Mouse (Mus musculus) heart, embryonic 11.5 days (tissue): ENCODE results near the gene Chchd6. TPM values are rescaled to one million over a fixed set of nuclear protein-coding genes. Genes with fewer than 3 reads are reported as not detected.

Experiments
- ATAC-seq: fragments of 200-750 bp; cut with Nextera tagmentation; replicated peaks from 2 replicates; pipeline ENCODE4 v1.8.0; 2017; ENCODE audit warnings: moderate library complexity; ENCODE audit not compliant: insufficient number of reproducible peaks, low FRiP score, low TSS enrichment
- H3K27ac ChIP-seq: fragments of 300-500 bp; sonication (generic); 2 replicates; pipeline ENCODE4 v1.5.1; 2014; ENCODE audit warnings: mild to moderate bottlenecking, low read depth, low read length
- H3K27me3 ChIP-seq: fragments of 300-500 bp; sonication (generic); 2 replicates; pipeline ENCODE4 v1.6.1; 2014; ENCODE audit warnings: mild to moderate bottlenecking, low read length, mixed read lengths; ENCODE audit not compliant: control insufficient read depth, insufficient read depth
- H3K36me3 ChIP-seq: fragments of 300-500 bp; sonication (generic); 2 replicates; pipeline ENCODE4 v1.6.1; 2014; ENCODE audit warnings: mild to moderate bottlenecking, low read length, moderate library complexity, mixed read lengths; ENCODE audit not compliant: control insufficient read depth, insufficient read depth
- H3K4me1 ChIP-seq: fragments of 300-500 bp; sonication (generic); 2 replicates; pipeline ENCODE4 v1.6.1; 2014; ENCODE audit warnings: low read length; ENCODE audit not compliant: control insufficient read depth, insufficient read depth
- H3K4me2 ChIP-seq: fragments of 300-500 bp; sonication (generic); 2 replicates; pipeline ENCODE4 v1.6.1; 2014; ENCODE audit warnings: mild to moderate bottlenecking, moderate library complexity
- H3K4me3 ChIP-seq: fragments of 300-500 bp; sonication (generic); 2 replicates; pipeline ENCODE4 v1.5.1; 2014; ENCODE audit warnings: low read depth, low read length
- H3K9ac ChIP-seq: fragments of 300-500 bp; sonication (generic); 2 replicates; pipeline ENCODE4 v1.6.1; 2014; ENCODE audit warnings: mild to moderate bottlenecking, low read depth, low read length, moderate library complexity
- H3K9me3 ChIP-seq: fragments of 300-500 bp; sonication (generic); replicated peaks from 2 replicates; pipeline ENCODE4 v1.6.1; 2016; ENCODE audit warnings: low read length; ENCODE audit not compliant: control insufficient read depth
- WGBS: fragments of 180-500 bp; shearing (Covaris S2); extraction: QIAGEN DNeasy Blood & Tissue Kit; methylation state at CpG from one replicate; pipeline ENCODE4 v1.1.7; 2014; ENCODE audit not compliant: insufficient replicate concordance; 5-methylcytosine and 5-hydroxymethylcytosine counted together
- polyA plus RNA-seq: library from polyadenylated mRNA; unstranded; fragments of >200 nt; fragmentation: Nextera tagmentation; extraction: Ambion mirVana; gene quantifications from 2 replicates; pipeline ENCODE4 v1.2.1, GENCODE M21; 2014

Gene Chchd6
- polyA plus RNA-seq, 1 experiment from 2014 or later = 45.5 TPM

GRCm38 (mm10) chr6:89553012-89553704, 42.3 kb downstream of the Chchd6 start:
- no peak overlapping the region for H3K9ac ChIP-seq
- 10% methylated on average over 4 of the region's 4 CpGs for WGBS
- ATAC-seq = no peak

DNA sequence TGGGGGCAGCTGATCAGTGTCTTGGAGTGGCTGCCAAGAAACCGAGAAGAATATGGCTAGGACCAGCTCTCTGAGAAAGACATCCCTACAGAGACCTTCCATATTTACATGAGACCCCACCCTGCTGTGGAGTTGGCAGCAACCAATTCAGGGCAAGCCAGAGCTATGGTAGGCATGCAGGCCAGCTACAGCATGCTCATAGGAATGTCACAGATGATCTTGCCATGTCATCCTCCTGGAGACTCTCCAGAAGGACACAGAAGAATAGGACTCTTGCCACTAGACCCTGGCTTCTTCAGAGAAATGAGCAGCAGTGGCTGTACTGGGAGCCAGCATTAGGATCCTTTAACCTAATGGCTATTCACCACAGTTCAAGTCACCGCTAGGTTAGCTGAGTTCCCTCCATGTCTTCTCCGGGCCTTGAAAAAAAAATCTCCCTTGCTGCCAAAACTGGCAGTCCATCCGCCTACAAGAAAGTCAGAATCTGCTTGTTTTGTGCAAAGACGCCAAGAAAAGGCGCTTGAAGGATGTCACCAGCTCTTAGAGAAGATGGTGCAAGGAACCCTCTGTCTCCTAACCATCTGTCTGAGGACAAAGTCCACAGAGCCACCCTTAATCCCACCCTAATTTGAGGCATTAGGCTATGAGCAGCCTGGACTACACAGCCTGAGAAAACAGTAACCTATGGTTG, 43.0 kb downstream of the Chchd6 start:
- Histone ChIP-seq H3K4me3 (no peak overlapping the region), H3K27ac (no peak overlapping the region), H3K36me3 (no peaks in the 10 kb centered on the region), H3K27me3 (no peaks in the 10 kb centered on the region), H3K4me1 (peaks cover 12% of the 10 kb centered on the region), H3K9me3 (no peaks in the 10 kb centered on the region), H3K9ac (no peak overlapping the region), H3K4me2 (no peak overlapping the region)
- WGBS = 87% methylated on average over 6 of the region's 6 CpGs
- no peak for ATAC-seq

More at GRCm38 (mm10) chr6:89553012-89553704, 42.3 kb downstream of the Chchd6 start:
- no peaks in the 10 kb centered on the region for H3K36me3 ChIP-seq
- no peaks in the 10 kb centered on the region for H3K9me3 ChIP-seq
- H3K27me3 ChIP-seq = no peaks in the 10 kb centered on the region
- H3K4me2 ChIP-seq = no peak overlapping the region
- H3K4me1 ChIP-seq = peaks cover 12% of the 10 kb centered on the region
- H3K4me3 ChIP-seq = no peak overlapping the region
- H3K27ac ChIP-seq = no peak overlapping the region

GRCm38 (mm10) chr6:89549157-89549556, 46.3 kb downstream of the Chchd6 start:
- Histone ChIP-seq H3K4me2 (no peak overlapping the region), H3K4me1 (0 out of 2 replicates have a peak, but pooled peaks cover 2% of the 10 kb centered on the region), H3K9ac (no peak overlapping the region), H3K36me3 (no peaks in the 10 kb centered on the region), H3K27ac (no peak overlapping the region), H3K9me3 (no peaks in the 10 kb centered on the region), H3K4me3 (no peak overlapping the region), H3K27me3 (no peaks in the 10 kb centered on the region)
- ATAC-seq = no peak
- 31% methylated on average over 3 of the region's 3 CpGs for WGBS

GRCm38 (mm10) chr6:89547951-89548350, 47.5 kb downstream of the Chchd6 start:
- no peak overlapping the region for H3K9ac ChIP-seq
- no peak overlapping the region for H3K4me2 ChIP-seq
- no peak overlapping the region for H3K4me3 ChIP-seq
- 0 out of 2 replicates have a peak, but pooled peaks cover 2% of the 10 kb centered on the region for H3K4me1 ChIP-seq
- H3K27ac ChIP-seq = no peak overlapping the region
- H3K36me3 ChIP-seq = no peaks in the 10 kb centered on the region
- H3K9me3 ChIP-seq = no peaks in the 10 kb centered on the region
- ATAC-seq = no peak
- WGBS = 60% methylated on average over 3 of the region's 3 CpGs
- no peaks in the 10 kb centered on the region for H3K27me3 ChIP-seq

GRCm38 (mm10) chr6:89538102-89538751, 57.2 kb downstream of the Chchd6 start:
- Histone ChIP-seq H3K4me2 (no peak overlapping the region), H3K4me1 (no peaks in the 10 kb centered on the region)
- ATAC-seq = no peak

GRCm38 (mm10) chr6:89535626-89536225, 59.7 kb downstream of the Chchd6 start:
- whole genome bisulfite sequencing = 44% methylated on average over 1 of the region's 1 CpGs
- no peak overlapping the region for H3K9ac ChIP-seq
- H3K9me3 ChIP-seq = no peaks in the 10 kb centered on the region
- H3K27me3 ChIP-seq = no peaks in the 10 kb centered on the region
- no peak overlapping the region for H3K27ac ChIP-seq
- no peak overlapping the region for H3K4me3 ChIP-seq
- ATAC-seq = no peak
- no peaks in the 10 kb centered on the region for H3K36me3 ChIP-seq
- H3K4me2 ChIP-seq = no peak overlapping the region
- H3K4me1 ChIP-seq = no peaks in the 10 kb centered on the region

More at GRCm38 (mm10) chr6:89538102-89538751, 57.2 kb downstream of the Chchd6 start:
- WGBS = 55% methylated on average over 1 of the region's 1 CpGs
- H3K9me3 ChIP-seq = no peaks in the 10 kb centered on the region
- no peaks in the 10 kb centered on the region for H3K27me3 ChIP-seq
- H3K36me3 ChIP-seq = no peaks in the 10 kb centered on the region
- H3K4me3 ChIP-seq = no peak overlapping the region
- H3K27ac ChIP-seq = no peak overlapping the region
- no peak overlapping the region for H3K9ac ChIP-seq

GRCm38 (mm10) chr6:89524766-89525165, 70.7 kb downstream of the Chchd6 start:
- Histone ChIP-seq H3K4me1 (no peaks in the 10 kb centered on the region; the same call in 1 of the 2 replicates), H3K27ac (no peak overlapping the region), H3K27me3 (no peaks in the 10 kb centered on the region), H3K9me3 (no peaks in the 10 kb centered on the region), H3K9ac (no peak overlapping the region), H3K4me2 (no peak overlapping the region), H3K36me3 (no peaks in the 10 kb centered on the region), H3K4me3 (no peak overlapping the region)
- 71% methylated on average over 2 of the region's 2 CpGs for WGBS
- no peak for ATAC-seq

DNA sequence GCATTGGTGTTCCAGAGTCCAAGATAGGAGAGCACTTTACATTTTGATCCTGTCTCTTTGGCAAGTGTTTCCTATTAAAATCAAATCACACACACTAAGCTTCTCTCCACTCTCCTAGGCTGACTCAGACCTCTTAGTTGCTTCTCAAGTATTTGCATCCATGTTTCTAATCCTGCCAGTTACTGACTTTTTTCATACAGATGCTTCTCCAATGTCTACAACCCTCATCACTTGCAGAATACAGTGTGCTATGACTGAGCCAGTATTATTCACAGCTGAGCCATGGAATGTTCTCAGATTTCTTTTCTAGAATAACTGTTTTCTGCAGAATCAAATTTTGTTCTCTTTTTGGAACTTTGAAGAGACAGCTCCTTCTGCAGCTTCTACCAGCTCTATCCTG, 85.3 kb downstream of the Chchd6 start:
- Histone ChIP-seq H3K4me1 (no peaks in the 10 kb centered on the region), H3K9me3 (no peaks in the 10 kb centered on the region), H3K4me2 (no peak overlapping the region), H3K27ac (no peak overlapping the region), H3K4me3 (no peak overlapping the region), H3K27me3 (no peaks in the 10 kb centered on the region), H3K36me3 (no peaks in the 10 kb centered on the region), H3K9ac (no peak overlapping the region)
- no peak for ATAC-seq
